8 mouse cellular contexts compared by ENCODE assay signal in genomic region chr9:123850705-123851061, GRCm38 (mm10). TPM values are rescaled to one million over a fixed set of nuclear protein-coding genes. Genes with fewer than 3 reads are reported as not detected.
DNase-seq lines count a peak whose midpoint lies in the region; ATAC-seq lines count a peak whose summit lies in the region.

No protein-coding gene starts in this region.

- no peak for ATAC-seq in forebrain, embryonic 15.5 days (replicated peaks)
- no peak for ATAC-seq in hindbrain, embryonic 13.5 days (ENCODE audit: low FRiP score)
- ATAC-seq in liver, embryonic 13.5 days (ENCODE audit: low read depth), result no peak
- 0 out of 2 replicates have a peak, but pooled peaks have one; percentile 9 for ATAC-seq in monocyte, adult 5-6 weeks (replicated peaks; ENCODE audit: insufficient number of reproducible peaks, low FRiP score, low TSS enrichment, poor library complexity, severe bottlenecking)

- H3K4me1 ChIP-seq in forebrain, embryonic 15.5 days, result peaks cover 16% of the 10 kb centered on the region
- H3K4me1 ChIP-seq in hindbrain, embryonic 13.5 days (replicated peaks), result peaks cover 18% of the 10 kb centered on the region
- H3K4me1 ChIP-seq in liver, embryonic 13.5 days (replicated peaks), result peaks cover 50% of the 10 kb centered on the region

- H3K4me2 ChIP-seq in forebrain, embryonic 15.5 days (replicated peaks), result peak overlapping the region; percentile 78
- peak overlapping the region; percentile 83 for H3K4me2 ChIP-seq in hindbrain, embryonic 13.5 days
- peak overlapping the region; percentile 91 for H3K4me2 ChIP-seq in liver, embryonic 13.5 days

- H3K27me3 ChIP-seq in forebrain, embryonic 15.5 days, result no peaks in the 10 kb centered on the region
- no peaks in the 10 kb centered on the region; the same call in 1 of the 2 replicates for H3K27me3 ChIP-seq in hindbrain, embryonic 13.5 days
- no peaks in the 10 kb centered on the region for H3K27me3 ChIP-seq in liver, embryonic 13.5 days

- 4% methylated on average over 2 of the region's 2 CpGs for WGBS in forebrain, embryonic 15.5 days
- 19% methylated on average over 2 of the region's 2 CpGs for WGBS in hindbrain, embryonic 13.5 days
- 0% methylated on average over 2 of the region's 2 CpGs for WGBS in liver, embryonic 13.5 days (ENCODE audit: insufficient replicate concordance)

- no peaks in the 10 kb centered on the region for H3K36me3 ChIP-seq in forebrain, embryonic 15.5 days
- no peaks in the 10 kb centered on the region for H3K36me3 ChIP-seq in hindbrain, embryonic 13.5 days
- H3K36me3 ChIP-seq in liver, embryonic 13.5 days, result no peaks in the 10 kb centered on the region

- no peaks in the 10 kb centered on the region for H3K9me3 ChIP-seq in forebrain, embryonic 15.5 days
- H3K9me3 ChIP-seq in hindbrain, embryonic 13.5 days, result no peaks in the 10 kb centered on the region
- no peaks in the 10 kb centered on the region for H3K9me3 ChIP-seq in liver, embryonic 13.5 days (replicated peaks)

- H3K27ac ChIP-seq in forebrain, embryonic 15.5 days (replicated peaks), result 0 out of 2 replicates have a peak overlapping the region, but pooled peaks have one; percentile 88
- H3K27ac ChIP-seq in hindbrain, embryonic 13.5 days, result peak overlapping the region; percentile 86; the same call in 1 of the 2 replicates
- peak overlapping the region; percentile 89 for H3K27ac ChIP-seq in liver, embryonic 13.5 days

- peak; percentile 17 for DNase-seq in kidney, adult 11 months
- no peak for DNase-seq in kidney, postnatal 4 days
- DNase-seq in adrenal gland, postnatal 25 days, result peak; percentile 28
- peak; percentile 29 for DNase-seq in liver, embryonic 13.5 days
- no peak for DNase-seq in right cerebral cortex, postnatal 25 days

- no peak overlapping the region for H3K9ac ChIP-seq in forebrain, embryonic 15.5 days (replicated peaks)
- H3K9ac ChIP-seq in hindbrain, embryonic 13.5 days, result peak overlapping the region; percentile 77
- peak overlapping the region; percentile 92 for H3K9ac ChIP-seq in liver, embryonic 13.5 days

- H3K4me3 ChIP-seq in forebrain, embryonic 15.5 days, result peak overlapping the region; percentile 89
- H3K4me3 ChIP-seq in hindbrain, embryonic 13.5 days, result peak overlapping the region; percentile 67
- peak overlapping the region; percentile 92 for H3K4me3 ChIP-seq in liver, embryonic 13.5 days (replicated peaks)

RNA-seq across cellular contexts. Expression of gene Fyco1, which starts 1.0 kb away (rescaled TPM):
- total RNA-seq in adrenal gland, postnatal 25 days (2021), result 45.6 and 65.1 TPM in 2 replicates
- polyA plus RNA-seq in forebrain, embryonic 15.5 days (2015; fragmentation: Nextera tagmentation; extraction: Ambion mirVana), result 16.5 and 16.8 TPM in 2 replicates
- polyA plus RNA-seq in hindbrain, embryonic 13.5 days (2015; fragmentation: Nextera tagmentation; extraction: Ambion mirVana), result 11.7 and 12.0 TPM in 2 replicates
- polyA plus RNA-seq in liver, embryonic 13.5 days (2015; fragmentation: Nextera tagmentation; extraction: Ambion mirVana), result 3.4 and 3.8 TPM in 2 replicates
- 23.8 to 40.6 TPM (median 30.4 TPM) in 3 replicates for total RNA-seq in monocyte, adult 5-6 weeks (2017)

RNA-seq across cellular contexts. Expression of gene Xcr1, which starts 11.1 kb away (rescaled TPM):
- total RNA-seq in adrenal gland, postnatal 25 days (2021), result 0.18 TPM in 1 of 2 replicates, not detected in the other
- 0.06 TPM in 2 replicates for polyA plus RNA-seq in forebrain, embryonic 15.5 days (2015; fragmentation: Nextera tagmentation; extraction: Ambion mirVana)
- 0.08 and 0.17 TPM in 2 replicates for polyA plus RNA-seq in hindbrain, embryonic 13.5 days (2015; fragmentation: Nextera tagmentation; extraction: Ambion mirVana)
- not detected in 2 replicates for polyA plus RNA-seq in liver, embryonic 13.5 days (2015; fragmentation: Nextera tagmentation; extraction: Ambion mirVana)
- total RNA-seq in monocyte, adult 5-6 weeks (2017), result 0.19 to 0.49 TPM (median 0.21 TPM) in 3 replicates

RNA-seq across cellular contexts. Expression of gene Cxcr6, which starts 44.4 kb away (rescaled TPM):
- not detected in 2 replicates for total RNA-seq in adrenal gland, postnatal 25 days (2021)
- polyA plus RNA-seq in forebrain, embryonic 15.5 days (2015; fragmentation: Nextera tagmentation; extraction: Ambion mirVana), result 0.15 and 0.18 TPM in 2 replicates
- polyA plus RNA-seq in hindbrain, embryonic 13.5 days (2015; fragmentation: Nextera tagmentation; extraction: Ambion mirVana), result 0.12 TPM in 1 of 2 replicates, not detected in the other
- polyA plus RNA-seq in liver, embryonic 13.5 days (2015; fragmentation: Nextera tagmentation; extraction: Ambion mirVana), result 0.08 and 0.15 TPM in 2 replicates
- 0.78 to 1.9 TPM (median 1.3 TPM) in 3 replicates for total RNA-seq in monocyte, adult 5-6 weeks (2017)

Comparison
In these comparisons a context has a peak if more than half of its experiments do, and no peak if none do; other contexts are left out.
1. DNase-seq: peak in kidney, adult 11 months (single experiment), adrenal gland, postnatal 25 days (single experiment) and liver, embryonic 13.5 days (single experiment); none in kidney, postnatal 4 days (0 of 2) and right cerebral cortex, postnatal 25 days (single experiment).
2. Peak in every context shown above with its lines, with median percentiles within 50 percentile points of each other: H3K27ac ChIP-seq, H3K4me2 ChIP-seq and H3K4me3 ChIP-seq.